ENCODE assay signal across 8 mouse cellular contexts in the genomic region with DNA sequence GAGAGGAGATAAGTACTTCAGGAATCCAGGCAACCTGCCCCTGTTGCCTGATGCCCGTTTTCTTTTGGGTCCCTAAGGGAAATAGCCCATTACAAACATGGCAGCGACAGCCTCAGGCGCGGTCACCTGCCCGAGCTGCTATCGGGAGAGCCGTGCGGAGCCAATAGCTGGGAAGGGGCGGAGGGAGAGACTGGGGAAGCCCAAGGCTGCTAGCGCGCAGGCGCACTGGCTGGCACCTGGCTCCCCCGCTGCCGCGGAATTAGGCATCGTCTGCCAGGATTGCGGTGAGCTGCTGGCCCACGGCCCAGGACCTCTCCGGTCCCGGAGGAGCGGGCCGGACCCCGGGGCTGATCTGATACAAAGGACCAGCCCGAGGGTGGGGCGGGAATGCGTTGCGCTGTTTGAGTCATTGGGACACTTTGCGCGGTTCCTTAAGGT. TPM values are rescaled to one million over a fixed set of nuclear protein-coding genes. Genes with fewer than 3 reads are reported as not detected.
DNase-seq lines count a peak whose midpoint lies in the region; ATAC-seq lines count a peak whose summit lies in the region.

No protein-coding gene starts in this region.

- H3K36me3 ChIP-seq in hindbrain, embryonic 10.5 days, result no peaks in the 10 kb centered on the region
- H3K36me3 ChIP-seq in lung, embryonic 16.5 days (ENCODE audit: control insufficient read depth, insufficient read depth, low read length), result no peaks in the 10 kb centered on the region

- whole genome bisulfite sequencing in hindbrain, embryonic 10.5 days, result under 1% methylated on average over 29 of the region's 29 CpGs
- under 1% methylated on average over 29 of the region's 29 CpGs for WGBS in lung, embryonic 16.5 days

- peak overlapping the region; percentile 83 for H3K4me2 ChIP-seq in lung, embryonic 16.5 days (ENCODE audit: low read depth, low read length)

- ATAC-seq in lung, embryonic 16.5 days (ENCODE audit: low read depth), result peak; percentile 88

- DNase-seq in MEL-GATA-1-ER (ENCODE audit: extremely low read depth, low read depth), result peak; percentile 92
- DNase-seq in cerebellum, adult 8-10 months, result peak; percentile 92
- DNase-seq in forelimb bud, embryonic 11.5 days (ENCODE audit: low read depth, low spot score), result peak; percentile 81
- DNase-seq in hindbrain, embryonic 10.5 days (ENCODE audit: low spot score), result peak; percentile 85
- DNase-seq in layer of hippocampus, adult 9-11 months, result peak; percentile 94
- peak; percentile 61 for DNase-seq in ovary, postnatal 10 days (ENCODE audit: low spot score)
- DNase-seq in thymus, postnatal 0 days (ENCODE audit: low spot score), result peak; percentile 87

- peaks cover 22% of the 10 kb centered on the region for H3K4me1 ChIP-seq in hindbrain, embryonic 10.5 days (replicated peaks)
- H3K4me1 ChIP-seq in lung, embryonic 16.5 days (replicated peaks; ENCODE audit: control insufficient read depth, insufficient read depth, low read length), result peaks cover 15% of the 10 kb centered on the region; the same call in 1 of the 2 replicates

- H3K27ac ChIP-seq in hindbrain, embryonic 10.5 days, result peak overlapping the region; percentile 83
- H3K27ac ChIP-seq in lung, embryonic 16.5 days (ENCODE audit: low read length), result peak overlapping the region; percentile 66

- H3K9ac ChIP-seq in lung, embryonic 16.5 days (ENCODE audit: low read length), result peak overlapping the region; percentile 73

- H3K27me3 ChIP-seq in hindbrain, embryonic 10.5 days (ENCODE audit: insufficient read depth, poor library complexity, severe bottlenecking), result peaks cover 34% of the 10 kb centered on the region
- peaks cover 11% of the 10 kb centered on the region for H3K27me3 ChIP-seq in lung, embryonic 16.5 days (ENCODE audit: control insufficient read depth, insufficient read depth, low read depth, low read length)

- peak overlapping the region; percentile 69 for H3K4me3 ChIP-seq in hindbrain, embryonic 10.5 days
- H3K4me3 ChIP-seq in lung, embryonic 16.5 days (ENCODE audit: low read length), result peak overlapping the region; percentile 61

- H3K9me3 ChIP-seq in hindbrain, embryonic 10.5 days, result no peaks in the 10 kb centered on the region
- no peaks in the 10 kb centered on the region for H3K9me3 ChIP-seq in lung, embryonic 16.5 days (ENCODE audit: control insufficient read depth, low read length)

RNA-seq across cellular contexts. Expression of a gene that starts 6.6 kb away (rescaled TPM):
- polyA plus RNA-seq in hindbrain, embryonic 10.5 days (2016; fragmentation: Nextera tagmentation; extraction: Ambion mirVana), result 1.1 and 1.4 TPM in 2 replicates
- 1.7 and 1.9 TPM in 2 replicates for polyA plus RNA-seq in lung, embryonic 16.5 days (2015; fragmentation: Nextera tagmentation; extraction: Ambion mirVana)
- polyA plus RNA-seq in thymus, postnatal 0 days (2015; fragmentation: Nextera tagmentation; extraction: Ambion mirVana), result 1.1 and 1.5 TPM in 2 replicates

RNA-seq across cellular contexts. Expression of a gene that starts 15.8 kb away (rescaled TPM):
- polyA plus RNA-seq in hindbrain, embryonic 10.5 days (2016; fragmentation: Nextera tagmentation; extraction: Ambion mirVana), result 10.0 and 11.9 TPM in 2 replicates
- 10.4 and 11.4 TPM in 2 replicates for polyA plus RNA-seq in lung, embryonic 16.5 days (2015; fragmentation: Nextera tagmentation; extraction: Ambion mirVana)
- 7.5 and 8.1 TPM in 2 replicates for polyA plus RNA-seq in thymus, postnatal 0 days (2015; fragmentation: Nextera tagmentation; extraction: Ambion mirVana)

RNA-seq across cellular contexts. Expression of a gene that starts 18.2 kb away (rescaled TPM):
- polyA plus RNA-seq in hindbrain, embryonic 10.5 days (2016; fragmentation: Nextera tagmentation; extraction: Ambion mirVana), result 260 and 279 TPM in 2 replicates
- 144 and 153 TPM in 2 replicates for polyA plus RNA-seq in lung, embryonic 16.5 days (2015; fragmentation: Nextera tagmentation; extraction: Ambion mirVana)
- polyA plus RNA-seq in thymus, postnatal 0 days (2015; fragmentation: Nextera tagmentation; extraction: Ambion mirVana), result 152 and 155 TPM in 2 replicates

RNA-seq across cellular contexts. Expression of a gene that starts 28.7 kb away (rescaled TPM):
- polyA plus RNA-seq in hindbrain, embryonic 10.5 days (2016; fragmentation: Nextera tagmentation; extraction: Ambion mirVana), result 23.2 and 28.2 TPM in 2 replicates
- polyA plus RNA-seq in lung, embryonic 16.5 days (2015; fragmentation: Nextera tagmentation; extraction: Ambion mirVana), result 12.0 and 13.3 TPM in 2 replicates
- 8.3 and 9.1 TPM in 2 replicates for polyA plus RNA-seq in thymus, postnatal 0 days (2015; fragmentation: Nextera tagmentation; extraction: Ambion mirVana)

RNA-seq across cellular contexts. Expression of a gene that starts 29.8 kb away (rescaled TPM):
- 4.5 and 9.7 TPM in 2 replicates for polyA plus RNA-seq in hindbrain, embryonic 10.5 days (2016; fragmentation: Nextera tagmentation; extraction: Ambion mirVana)
- 3.4 and 4.3 TPM in 2 replicates for polyA plus RNA-seq in lung, embryonic 16.5 days (2015; fragmentation: Nextera tagmentation; extraction: Ambion mirVana)
- 4.6 and 5.3 TPM in 2 replicates for polyA plus RNA-seq in thymus, postnatal 0 days (2015; fragmentation: Nextera tagmentation; extraction: Ambion mirVana)

Comparison
In these comparisons a context has a peak if more than half of its experiments do, and no peak if none do; other contexts are left out.
1. Peak in every context shown above with its lines: DNase-seq, ATAC-seq, H3K4me3 ChIP-seq and H3K27ac ChIP-seq.